Mouse (Mus musculus) limb, embryonic 13.5 days (tissue): ENCODE measurements around the gene Ticam1. TPM values are rescaled to one million over a fixed set of nuclear protein-coding genes. Genes with fewer than 3 reads are reported as not detected.
A peak's percentile ranks its signal among the peaks of the same experiment; 100 is the strongest.

Experiments used
- ATAC-seq: fragments of 200-750 bp; cut with Nextera tagmentation; 2 replicates; pipeline ENCODE4 v1.8.0; 2017; ENCODE audit warnings: low read depth, moderate number of reproducible peaks, moderate TSS enrichment; ENCODE audit not compliant: low FRiP score
- H3K27ac ChIP-seq: fragments of 300-500 bp; sonication (generic); 2 replicates; pipeline ENCODE4 v1.5.1; 2015; ENCODE audit warnings: inconsistent platforms, mild to moderate bottlenecking, moderate library complexity
- H3K27me3 ChIP-seq: fragments of 300-500 bp; sonication (generic); 2 replicates; pipeline ENCODE4 v1.6.1; 2015; ENCODE audit warnings: mild to moderate bottlenecking, inconsistent platforms
- H3K36me3 ChIP-seq: fragments of 300-500 bp; sonication (generic); 2 replicates; pipeline ENCODE4 v1.6.1; 2015; ENCODE audit warnings: inconsistent platforms, mild to moderate bottlenecking, moderate library complexity
- H3K4me1 ChIP-seq: fragments of 300-500 bp; sonication (generic); 2 replicates; pipeline ENCODE4 v1.6.1; 2015; ENCODE audit warnings: inconsistent platforms
- H3K4me2 ChIP-seq: fragments of 300-500 bp; sonication (generic); replicated peaks from 2 replicates; pipeline ENCODE4 v1.6.1; 2015; ENCODE audit warnings: inconsistent platforms, mild to moderate bottlenecking, moderate library complexity
- H3K4me3 ChIP-seq: fragments of 300-500 bp; sonication (generic); 2 replicates; pipeline ENCODE4 v1.5.1; 2015; ENCODE audit warnings: moderate library complexity, mild to moderate bottlenecking, inconsistent platforms
- H3K9ac ChIP-seq: fragments of 300-500 bp; sonication (generic); 2 replicates; pipeline ENCODE4 v1.6.1; 2015; ENCODE audit warnings: mild to moderate bottlenecking, inconsistent platforms
- H3K9me3 ChIP-seq: fragments of 300-500 bp; sonication (generic); 2 replicates; pipeline ENCODE4 v1.6.1; 2016; ENCODE audit warnings: inconsistent platforms
- WGBS: fragments of 180-500 bp; shearing (Covaris S2); methylation state at CpG from one replicate; pipeline ENCODE4 v1.1.7; 2015; 5-methylcytosine and 5-hydroxymethylcytosine counted together
- polyA plus RNA-seq: library from polyadenylated mRNA; unstranded; fragments of >200 nt; fragmentation: Nextera tagmentation; extraction: Ambion mirVana; gene quantifications from 2 replicates; pipeline ENCODE4 v1.2.1, GENCODE M21; 2015

Ticam1 gene
- polyA plus RNA-seq, 1 experiment from 2014 or later: 4.6 TPM

DNA sequence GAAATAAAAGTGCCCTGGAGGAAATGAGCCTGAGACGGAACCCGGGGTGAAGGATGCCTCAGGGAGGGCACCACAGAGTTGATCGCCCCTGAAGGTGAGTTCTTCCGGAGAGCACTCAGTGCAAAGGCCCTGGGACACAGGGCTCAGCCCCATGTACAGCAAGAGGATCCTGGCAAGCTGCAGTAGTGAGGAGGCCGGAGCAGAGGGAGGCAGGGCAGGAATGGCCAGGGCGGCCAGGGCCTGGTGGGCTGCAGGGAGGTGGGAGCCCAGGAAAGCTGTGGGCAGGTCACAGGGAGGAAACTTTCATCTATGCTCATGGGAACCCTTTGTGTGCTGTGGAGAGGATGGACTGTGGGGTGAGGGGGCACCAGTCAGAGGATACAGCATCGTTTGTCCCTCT lies 3.1 kb downstream of the Ticam1 start:
- 83% methylated on average over 7 of the region's 7 CpGs for WGBS
- H3K4me3 ChIP-seq: no peak overlapping the region
- H3K27me3 ChIP-seq: no peaks in the 10 kb centered on the region
- H3K9me3 ChIP-seq: no peaks in the 10 kb centered on the region
- H3K27ac ChIP-seq: no peak overlapping the region
- no peak overlapping the region for H3K4me2 ChIP-seq
- H3K9ac ChIP-seq: peak overlapping the region; percentile 27; the same call in 1 of the 2 replicates
- peaks cover 45% of the 10 kb centered on the region for H3K36me3 ChIP-seq
- no peak for ATAC-seq
- H3K4me1 ChIP-seq: peaks cover 19% of the 10 kb centered on the region

DNA sequence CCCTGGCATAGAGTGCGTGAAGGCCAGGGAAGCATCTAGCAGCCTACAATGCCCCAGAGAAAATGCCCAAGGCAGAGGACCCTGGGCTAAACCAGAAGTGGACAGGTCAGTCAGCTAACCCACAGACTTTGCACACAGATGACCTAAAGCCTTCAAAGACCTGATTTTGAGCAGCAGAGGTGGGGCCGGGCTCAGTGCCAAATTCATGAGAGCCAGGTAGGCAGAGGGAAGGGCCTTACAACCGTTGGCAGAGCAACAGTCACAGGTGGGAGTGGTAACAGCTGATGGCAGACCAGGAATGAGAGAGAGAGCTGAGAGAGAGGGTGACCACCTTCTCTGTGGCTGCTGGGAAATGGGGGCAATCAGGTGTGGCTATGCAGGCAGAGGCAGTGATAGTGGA lies 3.9 kb downstream of the Ticam1 start:
- ATAC-seq: no peak

DNA sequence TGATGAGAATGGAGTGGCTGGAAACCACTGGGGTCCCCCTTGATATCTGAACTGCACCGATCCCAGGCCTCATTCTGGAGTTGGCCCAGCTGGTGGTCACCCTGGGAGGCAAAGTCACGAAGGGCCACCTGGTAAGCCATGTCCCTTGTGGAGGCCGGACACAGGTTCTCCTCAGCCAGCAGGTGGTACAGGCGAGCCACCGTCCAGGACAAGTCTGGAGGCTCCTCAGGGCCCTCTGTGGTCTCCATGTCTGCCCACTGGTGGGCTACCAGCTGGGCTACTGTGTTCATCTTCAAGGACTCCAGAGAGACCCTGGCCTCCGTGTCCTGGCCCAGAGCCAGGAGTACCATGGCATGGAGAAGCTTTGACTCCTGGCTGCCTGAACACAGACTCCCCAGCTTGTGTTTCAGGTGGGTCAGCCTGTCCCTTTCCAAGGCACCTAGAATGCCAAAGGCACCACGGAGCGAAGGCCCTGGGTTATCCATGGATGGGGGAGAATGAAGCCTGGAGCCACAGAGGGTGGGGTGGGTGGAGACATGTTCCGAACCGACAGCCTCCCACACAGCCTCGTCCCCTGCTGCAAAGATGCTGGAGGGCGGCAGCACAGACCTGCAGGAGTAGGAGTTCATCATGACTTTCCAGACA lies 4.9 kb downstream of the Ticam1 start:
- Histone ChIP-seq H3K4me2 (no peak overlapping the region), H3K4me1 (peaks cover 9% of the 10 kb centered on the region), H3K27ac (no peak overlapping the region), H3K4me3 (no peak overlapping the region), H3K9me3 (no peaks in the 10 kb centered on the region), H3K27me3 (no peaks in the 10 kb centered on the region), H3K9ac (no peak overlapping the region), H3K36me3 (peaks cover 37% of the 10 kb centered on the region)
- no peak for ATAC-seq
- WGBS: 85% methylated on average over 12 of the region's 12 CpGs

More for the DNA sequence above, 3.9 kb downstream of the Ticam1 start:
- Histone ChIP-seq H3K27me3 (no peaks in the 10 kb centered on the region), H3K9me3 (no peaks in the 10 kb centered on the region), H3K4me2 (no peak overlapping the region), H3K9ac (no peak overlapping the region), H3K4me1 (peaks cover 17% of the 10 kb centered on the region), H3K27ac (no peak overlapping the region), H3K4me3 (no peak overlapping the region), H3K36me3 (peaks cover 37% of the 10 kb centered on the region)
- 75% methylated on average over 3 of the region's 3 CpGs for WGBS

DNA sequence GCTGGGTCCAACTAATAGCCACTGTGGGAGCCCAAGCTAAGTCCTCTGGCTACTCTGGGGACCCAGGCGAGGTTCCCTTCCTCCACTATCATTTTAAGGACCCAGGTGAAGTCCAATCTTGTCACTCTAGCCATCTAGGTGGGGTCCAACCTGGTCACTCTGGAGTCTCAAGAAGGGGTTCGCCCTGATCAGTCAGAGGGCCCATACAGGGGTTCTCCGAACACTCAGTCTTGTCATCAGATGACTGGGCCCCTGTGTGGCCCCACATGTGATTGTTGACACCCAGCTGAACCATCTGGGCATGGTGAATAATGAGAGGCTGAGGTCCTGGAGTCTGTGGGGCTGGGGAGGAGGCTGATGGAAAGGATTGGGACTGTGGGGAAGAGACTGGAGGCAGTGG lies 6.8 kb downstream of the Ticam1 start:
- H3K27ac ChIP-seq: peak overlapping the region; percentile 63
- H3K27me3 ChIP-seq: no peaks in the 10 kb centered on the region
- H3K36me3 ChIP-seq: peaks cover 44% of the 10 kb centered on the region
- peak overlapping the region; percentile 46 for H3K4me3 ChIP-seq
- H3K9ac ChIP-seq: peak overlapping the region; percentile 57
- peaks cover 5% of the 10 kb centered on the region for H3K4me1 ChIP-seq
- 0 out of 2 replicates have a peak, but pooled peaks have one; percentile 3 for ATAC-seq
- H3K4me2 ChIP-seq: peak overlapping the region; percentile 75
- 76% methylated on average over 3 of the region's 3 CpGs for WGBS
- H3K9me3 ChIP-seq: no peaks in the 10 kb centered on the region

GRCm38 (mm10) chr17:56269153-56269630 lies 7.4 kb downstream of the Ticam1 start:
- Histone ChIP-seq H3K9me3 (no peaks in the 10 kb centered on the region), H3K4me2 (peak overlapping the region; percentile 75), H3K27ac (peak overlapping the region; percentile 67), H3K36me3 (peaks cover 45% of the 10 kb centered on the region), H3K4me3 (peak overlapping the region; percentile 46), H3K27me3 (no peaks in the 10 kb centered on the region), H3K9ac (peak overlapping the region; percentile 64), H3K4me1 (peaks cover 5% of the 10 kb centered on the region)
- 19% methylated on average over 12 of the region's 12 CpGs for WGBS
- peak; percentile 87 for ATAC-seq

GRCm38 (mm10) chr17:56266271-56266670 lies 10.3 kb downstream of the Ticam1 start:
- no peak overlapping the region for H3K27ac ChIP-seq
- no peaks in the 10 kb centered on the region for H3K27me3 ChIP-seq
- peaks cover 8% of the 10 kb centered on the region for H3K4me1 ChIP-seq
- no peaks in the 10 kb centered on the region for H3K9me3 ChIP-seq
- ATAC-seq: no peak
- H3K9ac ChIP-seq: no peak overlapping the region
- peaks cover 44% of the 10 kb centered on the region for H3K36me3 ChIP-seq
- no peak overlapping the region for H3K4me2 ChIP-seq
- WGBS: 64% methylated on average over 3 of the region's 3 CpGs
- H3K4me3 ChIP-seq: no peak overlapping the region

- Histone ChIP-seq H3K36me3 (peaks cover 44% of the 10 kb centered on the region), H3K4me2 (no peak overlapping the region), H3K9ac (no peak overlapping the region), H3K4me3 (no peak overlapping the region), H3K4me1 (peaks cover 11% of the 10 kb centered on the region), H3K27me3 (no peaks in the 10 kb centered on the region), H3K27ac (no peak overlapping the region), H3K9me3 (no peaks in the 10 kb centered on the region)
- ATAC-seq: no peak
- 86% methylated on average over 3 of the region's 3 CpGs for WGBS
These were observed 10.7 kb downstream of the Ticam1 start for GRCm38 (mm10) chr17:56265869-56266268.

DNA sequence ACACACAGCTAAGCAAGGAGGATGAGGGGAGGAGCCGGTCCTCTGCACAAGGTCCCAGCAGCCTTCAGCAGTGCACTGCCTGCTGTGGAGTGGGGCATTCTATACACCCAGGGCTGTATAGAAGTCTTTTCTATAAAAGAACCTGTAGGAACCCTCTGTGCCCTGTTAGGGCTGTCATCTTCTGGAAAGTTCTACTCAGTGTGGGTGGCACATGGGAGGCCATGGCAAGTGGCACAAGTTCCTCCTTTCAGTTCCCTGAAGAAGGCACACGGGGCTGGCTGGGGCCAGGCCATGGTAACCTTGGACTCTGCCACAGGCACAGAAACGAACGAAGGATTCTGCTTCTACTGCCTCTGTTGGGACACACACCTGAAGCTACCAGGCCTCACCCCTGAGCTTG lies 11.6 kb downstream of the Ticam1 start:
- Histone ChIP-seq H3K27me3 (no peaks in the 10 kb centered on the region), H3K27ac (no peak overlapping the region), H3K4me2 (no peak overlapping the region), H3K9me3 (no peaks in the 10 kb centered on the region), H3K4me1 (peaks cover 19% of the 10 kb centered on the region), H3K4me3 (no peak overlapping the region), H3K36me3 (peaks cover 44% of the 10 kb centered on the region), H3K9ac (no peak overlapping the region)
- WGBS: 88% methylated on average over 4 of the region's 4 CpGs
- no peak for ATAC-seq

DNA sequence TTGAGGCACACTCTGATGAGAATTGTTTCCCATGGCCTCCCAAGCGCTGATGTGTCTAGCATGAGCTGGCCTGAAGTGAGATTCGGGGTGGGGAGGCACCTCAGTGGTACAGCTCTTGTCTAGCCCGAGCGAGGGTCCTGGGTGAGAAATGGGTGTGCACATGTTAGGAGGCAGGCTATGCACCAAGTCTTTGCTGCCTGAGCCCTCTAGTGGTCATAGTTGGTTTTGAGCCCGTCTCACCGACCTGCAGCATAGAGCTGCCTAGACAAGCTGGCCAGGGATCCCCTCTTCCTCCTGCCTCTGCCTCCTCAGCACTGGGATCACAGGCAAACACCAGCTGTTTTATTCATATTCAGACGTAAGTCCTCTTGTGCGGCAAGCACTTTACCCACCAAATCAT lies 12.6 kb downstream of the Ticam1 start:
- WGBS: 19% methylated on average over 8 of the region's 8 CpGs
- Histone ChIP-seq H3K9ac (no peak overlapping the region), H3K36me3 (peaks cover 51% of the 10 kb centered on the region), H3K4me3 (no peak overlapping the region), H3K9me3 (no peaks in the 10 kb centered on the region), H3K4me2 (no peak overlapping the region), H3K4me1 (peaks cover 24% of the 10 kb centered on the region), H3K27me3 (no peaks in the 10 kb centered on the region), H3K27ac (no peak overlapping the region)
- peak; percentile 66 for ATAC-seq

GRCm38 (mm10) chr17:56262645-56263094 lies 13.9 kb downstream of the Ticam1 start:
- Histone ChIP-seq H3K27ac (peak overlapping the region; percentile 6; the same call in 1 of the 2 replicates), H3K4me3 (no peak overlapping the region), H3K9ac (no peak overlapping the region; the same call in 1 of the 2 replicates), H3K36me3 (peaks cover 62% of the 10 kb centered on the region), H3K4me2 (no peak overlapping the region), H3K4me1 (peaks cover 38% of the 10 kb centered on the region), H3K27me3 (no peaks in the 10 kb centered on the region), H3K9me3 (no peaks in the 10 kb centered on the region)
- 89% methylated on average over 3 of the region's 3 CpGs for WGBS
- no peak for ATAC-seq

GRCm38 (mm10) chr17:56261166-56261565 lies 15.4 kb downstream of the Ticam1 start:
- Histone ChIP-seq H3K4me2 (no peak overlapping the region), H3K9ac (0 out of 2 replicates have a peak overlapping the region, but pooled peaks have one; percentile 14), H3K27me3 (no peaks in the 10 kb centered on the region), H3K4me3 (no peak overlapping the region), H3K4me1 (peaks cover 42% of the 10 kb centered on the region), H3K9me3 (no peaks in the 10 kb centered on the region), H3K27ac (no peak overlapping the region), H3K36me3 (peaks cover 62% of the 10 kb centered on the region)
- no peak for ATAC-seq
- 78% methylated on average over 3 of the region's 3 CpGs for WGBS

- 0 out of 2 replicates have a peak overlapping the region, but pooled peaks have one; percentile 3 for H3K4me3 ChIP-seq
- peak overlapping the region; percentile 61 for H3K9ac ChIP-seq
- H3K36me3 ChIP-seq: peaks cover 53% of the 10 kb centered on the region
- no peak overlapping the region for H3K27ac ChIP-seq
- 86% methylated on average over 10 of the region's 10 CpGs for WGBS
- peak overlapping the region; percentile 25 for H3K4me2 ChIP-seq
- H3K9me3 ChIP-seq: no peaks in the 10 kb centered on the region
- no peaks in the 10 kb centered on the region for H3K27me3 ChIP-seq
- peaks cover 50% of the 10 kb centered on the region for H3K4me1 ChIP-seq
- no peak for ATAC-seq
These were observed 17.1 kb downstream of the Ticam1 start for GRCm38 (mm10) chr17:56259301-56260037.
